Mouse (Mus musculus) Muller cell, postnatal 12 days (primary cell): ENCODE measurements around the gene Zbtb8os.

Experiments used
- DNase-seq: peaks from one replicate; pipeline ENCODE4 v3.0.0-alpha.2; 2015; ENCODE audit errors: inconsistent ontology term

Zbtb8os gene

GRCm38 (mm10) chr4:129335216-129336074 is at the start of gene Zbtb8os, which contains the start of gene Rbbp4:
Zbtb8os (plus strand) TSS chr4:129335695.
Rbbp4 (minus strand) TSS chr4:129335370.
- DNase-seq, result peak; percentile 100

GRCm38 (mm10) chr4:129286001-129286682 is 49.4 kb upstream of the Zbtb8os start:
- peak; percentile 61 for DNase-seq

DNA sequence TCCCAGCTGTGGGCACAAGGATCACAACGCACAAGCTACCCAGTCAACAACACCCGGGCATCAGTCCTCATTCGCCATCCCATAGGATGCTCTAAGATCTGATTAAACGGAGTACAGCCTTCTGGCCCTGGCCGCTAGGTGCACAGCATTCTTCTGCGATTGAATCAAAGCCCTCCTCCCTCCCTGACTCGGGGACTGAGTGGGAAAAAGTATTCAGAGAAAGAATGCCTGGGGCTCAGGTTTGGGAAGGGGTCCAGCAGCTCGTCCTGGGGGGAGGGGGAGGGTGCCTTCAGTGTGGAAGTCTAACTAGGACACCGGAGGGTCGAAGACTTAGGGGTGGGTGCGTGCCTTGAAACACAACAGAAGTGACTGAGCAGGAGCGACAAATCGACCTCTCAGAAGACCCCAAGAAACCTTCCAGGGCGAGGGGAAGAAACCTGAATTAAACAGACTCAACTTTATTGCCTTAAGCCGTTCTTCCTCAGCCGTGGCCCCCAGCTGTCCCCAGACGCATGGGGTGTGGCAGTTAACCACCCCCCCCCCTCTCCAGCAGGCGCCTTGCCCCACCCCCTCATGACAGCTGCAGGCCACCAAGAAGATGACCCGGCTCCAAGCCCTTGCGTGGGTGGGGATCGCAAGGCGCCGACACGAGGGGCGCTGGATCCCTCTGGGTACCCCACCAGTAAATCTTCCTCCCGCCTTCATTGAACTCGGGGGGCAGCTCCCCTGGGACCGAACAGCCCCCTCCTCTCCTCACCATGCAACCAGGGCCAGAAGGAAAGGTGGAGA is 48.6 kb upstream of the Zbtb8os start:
- peak; percentile 89 for DNase-seq

DNA sequence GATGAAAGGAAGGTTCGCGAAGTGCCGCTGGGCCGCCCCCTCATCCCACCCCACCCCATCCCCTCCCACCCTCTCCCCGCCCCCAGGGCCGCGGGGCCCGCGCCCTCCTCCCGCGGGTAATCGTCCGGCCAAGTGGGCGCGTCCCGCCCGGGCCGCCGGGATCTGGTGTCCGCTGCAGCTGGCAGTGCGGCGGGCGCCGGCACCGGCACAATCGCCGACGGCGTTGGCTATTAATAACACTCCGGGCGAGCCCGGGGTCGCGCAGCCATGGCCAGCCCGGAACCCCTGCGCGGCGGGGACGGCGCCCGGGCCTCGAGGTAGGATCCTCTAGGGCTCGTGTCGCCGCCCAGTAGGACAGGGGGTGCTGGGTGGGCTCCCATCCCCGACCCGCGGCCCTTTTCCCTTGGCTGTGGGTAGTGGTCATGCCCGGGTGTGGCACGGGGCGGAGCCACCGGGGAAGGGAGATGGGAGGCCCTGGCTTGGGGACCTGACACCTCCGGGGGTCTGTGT is 48.0 kb upstream of the Zbtb8os start, which contains the start of gene Sync:
TSS of gene Sync (plus strand) at position 146 of the 510 bp plus-strand sequence.
- peak; percentile 70 for DNase-seq

DNA sequence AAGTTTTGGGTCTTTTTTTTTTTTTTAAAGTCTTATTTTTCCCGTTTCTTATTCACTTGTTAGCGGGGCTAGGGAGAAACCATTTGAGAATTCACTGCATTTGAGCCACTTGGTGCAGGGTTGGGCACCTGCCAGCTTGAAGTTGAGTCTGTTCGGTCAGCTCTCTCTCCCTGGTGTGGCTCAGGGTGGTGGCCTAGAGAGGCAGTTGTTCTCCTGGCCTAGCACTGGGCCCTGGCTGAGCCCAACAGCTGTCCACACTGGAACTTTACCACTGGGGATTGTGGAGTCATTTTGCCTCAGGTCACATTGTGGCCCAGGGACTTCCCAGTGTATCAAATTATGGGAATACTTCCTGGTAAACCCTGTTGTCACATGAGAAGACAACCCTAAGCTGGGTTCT is 47.4 kb upstream of the Zbtb8os start:
- DNase-seq, result peak; percentile 30

DNA sequence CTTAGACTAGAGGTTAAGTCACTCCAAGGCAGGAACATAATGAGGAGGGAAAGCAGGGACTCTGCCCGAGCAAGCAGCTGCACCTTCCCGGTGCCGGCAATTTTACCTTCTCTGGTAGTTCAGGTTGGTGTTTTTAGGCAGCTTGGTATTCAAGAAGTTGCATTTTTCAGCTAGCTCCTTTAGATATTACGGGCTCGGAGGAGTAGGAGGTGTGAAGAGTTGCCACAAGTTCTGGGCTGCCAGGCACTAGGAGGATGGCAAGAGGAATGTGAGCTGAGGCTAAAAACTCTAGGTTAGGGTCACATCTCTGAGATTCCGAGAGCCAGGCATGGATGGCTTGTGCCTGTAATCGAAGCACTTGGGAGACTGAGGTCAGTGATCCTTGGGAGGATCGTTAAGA is 45.8 kb upstream of the Zbtb8os start:
- no peak for DNase-seq

DNA sequence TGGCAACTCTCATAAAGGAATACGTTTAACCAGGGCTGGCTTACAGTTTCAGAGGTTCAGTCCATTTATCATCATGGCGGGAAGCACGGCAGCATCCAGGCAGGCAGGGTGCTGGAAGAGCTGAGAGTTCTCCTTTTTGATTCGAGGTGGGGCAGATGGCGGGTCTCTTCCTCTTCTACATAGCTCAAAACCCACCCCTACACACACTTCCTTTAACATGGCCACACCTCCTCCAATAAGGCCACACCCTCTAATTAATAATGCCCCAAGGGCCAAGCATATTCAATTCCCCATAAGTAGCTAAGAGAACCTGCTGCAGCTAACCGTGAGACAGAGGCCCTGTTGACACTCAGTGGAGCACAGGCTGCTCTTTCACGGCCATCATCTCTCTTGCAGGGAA is 42.7 kb upstream of the Zbtb8os start:
- DNase-seq, result no peak

GRCm38 (mm10) chr4:129293702-129294101 is 41.8 kb upstream of the Zbtb8os start:
- DNase-seq, result no peak

DNA sequence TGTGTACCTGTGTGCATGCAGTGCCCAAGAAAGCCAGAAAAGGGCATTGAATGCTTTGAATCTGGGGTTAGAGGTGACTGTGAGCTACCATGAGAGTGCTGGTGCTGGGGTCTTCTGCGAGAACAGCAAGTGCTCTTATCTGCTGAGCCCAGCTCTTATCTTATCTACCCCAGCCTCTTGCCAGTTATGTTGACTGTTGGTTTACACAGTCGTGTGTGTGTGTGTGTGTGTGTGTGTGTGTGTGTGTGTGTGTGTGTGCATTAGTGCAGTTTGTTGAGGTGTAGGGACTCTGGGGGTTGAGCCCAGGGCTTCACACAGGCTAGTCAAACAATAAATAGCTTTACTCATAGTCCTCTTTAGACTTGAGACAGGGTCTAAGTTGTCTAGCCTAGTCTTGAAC is 40.3 kb upstream of the Zbtb8os start:
- DNase-seq, result no peak

- DNase-seq, result no peak
Measured at GRCm38 (mm10) chr4:129296066-129296465, 39.4 kb upstream of the Zbtb8os start.

- no peak for DNase-seq
Measured at GRCm38 (mm10) chr4:129297724-129298123, 37.8 kb upstream of the Zbtb8os start.

DNA sequence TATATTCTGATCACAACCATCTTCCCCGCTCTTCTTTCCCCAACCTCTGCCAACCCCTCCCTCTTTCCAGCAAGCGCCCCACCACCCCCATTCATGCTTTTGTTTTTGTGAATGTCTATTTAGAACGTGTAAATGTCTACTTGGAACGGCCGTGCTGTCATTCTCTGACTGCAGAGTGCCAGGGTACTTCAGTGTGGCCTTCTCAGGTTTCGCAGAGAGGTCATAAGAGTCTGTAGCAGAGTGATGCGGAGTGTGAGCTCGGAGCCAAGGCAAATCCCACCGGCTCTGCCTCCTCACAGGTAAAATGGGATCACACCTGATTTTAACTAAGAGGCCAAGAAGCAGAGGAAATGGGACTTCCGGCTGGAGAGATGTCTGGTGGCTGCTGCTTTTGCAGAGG is 36.4 kb upstream of the Zbtb8os start:
- DNase-seq, result peak; percentile 39

GRCm38 (mm10) chr4:129303401-129303800 is 32.1 kb upstream of the Zbtb8os start:
- DNase-seq, result peak; percentile 32

- DNase-seq, result peak; percentile 37
Measured at GRCm38 (mm10) chr4:129303816-129304215, 31.7 kb upstream of the Zbtb8os start.

- no peak for DNase-seq
Measured at GRCm38 (mm10) chr4:129304306-129304705, 31.2 kb upstream of the Zbtb8os start.

- no peak for DNase-seq
Measured at GRCm38 (mm10) chr4:129307936-129308335, 27.6 kb upstream of the Zbtb8os start.

DNA sequence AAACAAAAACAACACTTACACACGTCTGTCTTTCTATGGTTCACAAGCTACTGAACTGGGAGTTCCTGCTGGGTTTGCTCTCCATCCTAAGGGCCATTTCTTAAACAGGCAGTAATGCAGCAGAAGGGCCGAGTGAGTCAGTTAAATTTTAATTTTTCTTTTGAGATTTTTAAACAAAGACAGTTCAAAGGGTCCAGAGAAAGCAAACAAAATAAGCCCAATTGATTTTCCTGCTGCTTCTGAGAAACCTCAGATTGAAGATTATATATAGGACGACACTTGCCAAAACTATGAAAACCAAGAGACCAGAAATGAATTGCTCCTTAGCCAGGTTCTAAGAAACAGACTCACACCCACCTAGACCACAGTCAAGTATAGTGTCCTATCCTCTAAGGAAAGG is 21.6 kb upstream of the Zbtb8os start:
- no peak for DNase-seq

- DNase-seq, result no peak
Measured at GRCm38 (mm10) chr4:129320876-129321275, 14.6 kb upstream of the Zbtb8os start.

DNA sequence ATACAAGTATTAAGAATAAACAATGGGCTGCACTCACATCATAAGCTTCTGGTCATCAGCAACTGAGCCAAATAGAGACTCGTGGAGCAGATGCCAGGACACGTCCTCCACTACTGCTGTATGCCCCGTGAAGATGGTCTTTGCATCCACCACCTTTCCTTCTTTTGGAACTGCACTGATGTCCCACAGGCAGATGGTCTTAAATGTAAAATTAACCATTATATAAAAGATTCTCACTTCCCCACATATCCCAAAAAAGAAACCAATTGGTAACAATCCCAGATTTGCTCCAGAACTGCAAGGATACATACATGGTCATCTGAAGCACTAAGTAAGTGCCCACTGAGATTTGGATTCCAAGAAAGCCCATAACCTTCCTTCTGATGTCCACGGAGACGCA is 13.5 kb upstream of the Zbtb8os start:
- DNase-seq, result no peak

DNA sequence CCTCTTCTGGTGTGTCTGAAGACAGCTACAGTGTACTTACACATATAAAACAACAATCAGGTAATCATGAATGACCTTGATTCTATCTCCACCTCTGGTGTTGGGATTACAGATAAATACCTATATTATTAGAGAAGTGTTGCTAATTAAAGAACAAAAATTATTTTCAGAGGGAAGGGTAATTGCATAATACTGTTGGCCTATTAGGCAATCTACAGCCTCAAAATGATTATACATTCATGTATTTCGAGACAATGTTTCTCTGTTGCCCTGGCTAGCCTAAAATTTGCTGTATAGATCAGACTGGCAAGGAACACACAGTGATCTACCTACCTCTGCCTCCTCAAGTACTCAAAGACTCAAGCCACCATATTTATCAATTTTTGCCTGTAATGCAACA is 12.0 kb upstream of the Zbtb8os start:
- no peak for DNase-seq

DNA sequence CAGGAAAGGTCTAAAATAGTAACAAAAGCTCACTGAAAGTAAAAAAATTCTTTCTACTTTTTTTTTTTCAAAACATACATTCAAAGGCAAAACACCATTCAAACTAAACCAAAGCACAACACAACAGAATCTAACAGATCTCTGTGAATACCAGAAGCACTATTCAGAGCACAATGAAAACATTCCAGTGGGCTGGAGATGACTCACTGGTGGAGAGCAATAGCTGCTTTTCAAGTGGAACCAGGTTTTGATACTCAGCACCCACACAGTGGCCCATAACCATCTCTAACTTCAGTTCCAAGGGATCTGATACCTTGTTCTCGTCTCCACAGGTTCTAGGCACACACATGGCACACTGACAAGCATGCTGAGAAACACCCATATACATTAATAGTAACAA is 10.7 kb upstream of the Zbtb8os start:
- peak; percentile 85 for DNase-seq

DNA sequence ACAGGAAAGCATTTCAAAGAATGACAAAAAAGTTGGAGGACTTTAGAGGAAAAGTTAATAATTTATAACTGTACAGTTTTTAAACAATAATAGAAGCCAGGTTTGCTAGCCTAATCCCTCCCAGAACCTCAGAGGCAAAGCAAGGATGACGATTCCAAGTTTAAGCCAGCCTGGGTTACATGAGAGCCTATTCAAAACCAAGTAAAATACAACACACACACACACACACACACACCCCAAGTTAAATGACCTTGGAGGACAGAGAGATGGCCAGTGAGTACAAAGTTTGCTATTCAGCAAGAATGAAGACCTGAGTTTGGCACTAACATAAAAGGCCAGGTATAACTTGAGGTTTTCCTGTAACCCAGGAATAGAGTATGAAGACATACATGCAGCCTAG is 9.3 kb upstream of the Zbtb8os start:
- DNase-seq, result no peak
